Mouse (Mus musculus): ENCODE measurements around the gene Lce1b. TPM values are rescaled to one million over a fixed set of nuclear protein-coding genes. Genes with fewer than 3 reads are reported as not detected.

Gene Lce1b
- polyA plus RNA-seq (2015; fragmentation: Nextera tagmentation; extraction: Ambion mirVana) = not detected in 2 replicates

GRCm38 (mm10) chr3:92656826-92657225 lies at the start of gene Lce1b:
Gene Lce1b, minus strand, starts transcription at chr3:92656926.

GRCm38 (mm10) chr3:92687110-92687509 lies 30.4 kb upstream of the Lce1b start, which contains the start of gene Lce1d:
Gene Lce1d, minus strand, starts transcription at chr3:92687210.

GRCm38 (mm10) chr3:92678947-92679346 lies 22.2 kb upstream of the Lce1b start, which contains the start of gene Lce1c:
Gene Lce1c, plus strand, starts transcription at chr3:92679247.

GRCm38 (mm10) chr3:92670215-92670614 lies 13.5 kb upstream of the Lce1b start, which contains the start of gene Lce1a2:
Gene Lce1a2, minus strand, starts transcription at chr3:92670315.

GRCm38 (mm10) chr3:92648207-92648606 lies 8.5 kb downstream of the Lce1b start, which contains the start of gene Lce1a1:
Gene Lce1a1, minus strand, starts transcription at chr3:92648307.

GRCm38 (mm10) chr3:92621560-92621959 lies 35.2 kb downstream of the Lce1b start, which contains the start of gene Lce6a:
Gene Lce6a, minus strand, starts transcription at chr3:92621660.

GRCm38 (mm10) chr3:92607392-92607791 lies 49.3 kb downstream of the Lce1b start, which contains the start of gene 2210017I01Rik:
Gene 2210017I01Rik, minus strand, starts transcription at chr3:92607492.

Other genes starting within 250 kb of the Lce1b start
- not detected in 2 replicates for gene Sprr2i, start 248.9 kb downstream of the Lce1b start, polyA plus RNA-seq (2015; fragmentation: Nextera tagmentation; extraction: Ambion mirVana)
- gene Sprr2j-ps, start 238.8 kb downstream of the Lce1b start, polyA plus RNA-seq (2015; fragmentation: Nextera tagmentation; extraction: Ambion mirVana) = not detected in 2 replicates
- 7.8 and 9.7 TPM in 2 replicates for gene Gm9774, start 227.5 kb downstream of the Lce1b start, polyA plus RNA-seq (2015; fragmentation: Nextera tagmentation; extraction: Ambion mirVana)
- not detected in 2 replicates for gene Sprr2k, start 224.3 kb downstream of the Lce1b start, polyA plus RNA-seq (2015; fragmentation: Nextera tagmentation; extraction: Ambion mirVana)
- gene Sprr1b, start 218.1 kb downstream of the Lce1b start, polyA plus RNA-seq (2015; fragmentation: Nextera tagmentation; extraction: Ambion mirVana) = not detected in 2 replicates
- gene Sprr3, start 198.2 kb downstream of the Lce1b start, polyA plus RNA-seq (2015; fragmentation: Nextera tagmentation; extraction: Ambion mirVana) = not detected in 2 replicates
- gene Sprr1a, start 171.0 kb downstream of the Lce1b start, polyA plus RNA-seq (2015; fragmentation: Nextera tagmentation; extraction: Ambion mirVana) = 0.85 and 1.2 TPM in 2 replicates
- gene Sprr4, start 156.4 kb downstream of the Lce1b start, polyA plus RNA-seq (2015; fragmentation: Nextera tagmentation; extraction: Ambion mirVana) = not detected in 2 replicates
- not detected in 2 replicates for gene 2310046K23Rik, start 122.4 kb downstream of the Lce1b start, polyA plus RNA-seq (2015; fragmentation: Nextera tagmentation; extraction: Ambion mirVana)
- not detected in 2 replicates for gene Ivl, start 83.2 kb downstream of the Lce1b start, polyA plus RNA-seq (2015; fragmentation: Nextera tagmentation; extraction: Ambion mirVana)
- not detected in 2 replicates for gene Smcp, start 67.9 kb downstream of the Lce1b start, polyA plus RNA-seq (2015; fragmentation: Nextera tagmentation; extraction: Ambion mirVana)
- not detected in 2 replicates for gene 2210017I01Rik, start 49.4 kb downstream of the Lce1b start, polyA plus RNA-seq (2015; fragmentation: Nextera tagmentation; extraction: Ambion mirVana)
- gene Lce6a, start 35.3 kb downstream of the Lce1b start, polyA plus RNA-seq (2015; fragmentation: Nextera tagmentation; extraction: Ambion mirVana) = not detected in 2 replicates
- gene Lce1a1, start 8.6 kb downstream of the Lce1b start, polyA plus RNA-seq (2015; fragmentation: Nextera tagmentation; extraction: Ambion mirVana) = not detected in 2 replicates
- not detected in 2 replicates for gene Lce1a2, start 13.4 kb upstream of the Lce1b start, polyA plus RNA-seq (2015; fragmentation: Nextera tagmentation; extraction: Ambion mirVana)
- gene Lce1c, start 22.3 kb upstream of the Lce1b start, polyA plus RNA-seq (2015; fragmentation: Nextera tagmentation; extraction: Ambion mirVana) = not detected in 2 replicates
- gene Lce1d, start 30.3 kb upstream of the Lce1b start, polyA plus RNA-seq (2015; fragmentation: Nextera tagmentation; extraction: Ambion mirVana) = not detected in 2 replicates
- not detected in 2 replicates for gene Lce1e, start 52.1 kb upstream of the Lce1b start, polyA plus RNA-seq (2015; fragmentation: Nextera tagmentation; extraction: Ambion mirVana)
- not detected in 2 replicates for gene Lce1f, start 63.4 kb upstream of the Lce1b start, polyA plus RNA-seq (2015; fragmentation: Nextera tagmentation; extraction: Ambion mirVana)
- not detected in 2 replicates for gene Gm38119, start 82.2 kb upstream of the Lce1b start, polyA plus RNA-seq (2015; fragmentation: Nextera tagmentation; extraction: Ambion mirVana)
- gene Lce1g, start 95.4 kb upstream of the Lce1b start, polyA plus RNA-seq (2015; fragmentation: Nextera tagmentation; extraction: Ambion mirVana) = not detected in 2 replicates
- not detected in 2 replicates for gene Lce1h, start 108.1 kb upstream of the Lce1b start, polyA plus RNA-seq (2015; fragmentation: Nextera tagmentation; extraction: Ambion mirVana)
- not detected in 2 replicates for gene Lce1i, start 122.0 kb upstream of the Lce1b start, polyA plus RNA-seq (2015; fragmentation: Nextera tagmentation; extraction: Ambion mirVana)
- gene Lce1j, start 133.6 kb upstream of the Lce1b start, polyA plus RNA-seq (2015; fragmentation: Nextera tagmentation; extraction: Ambion mirVana) = not detected in 2 replicates
- not detected in 2 replicates for gene Lce1k, start 151.0 kb upstream of the Lce1b start, polyA plus RNA-seq (2015; fragmentation: Nextera tagmentation; extraction: Ambion mirVana)
- not detected in 2 replicates for gene Kprp, start 170.3 kb upstream of the Lce1b start, polyA plus RNA-seq (2015; fragmentation: Nextera tagmentation; extraction: Ambion mirVana)
- not detected in 2 replicates for gene Lce1l, start 194.4 kb upstream of the Lce1b start, polyA plus RNA-seq (2015; fragmentation: Nextera tagmentation; extraction: Ambion mirVana)
- gene 2310050C09Rik, start 213.3 kb upstream of the Lce1b start, polyA plus RNA-seq (2015; fragmentation: Nextera tagmentation; extraction: Ambion mirVana) = not detected in 2 replicates